Mouse (Mus musculus) limb, embryonic 14.5 days (tissue): ENCODE measurements around the gene Rgs8. TPM values are rescaled to one million over a fixed set of nuclear protein-coding genes. Genes with fewer than 3 reads are reported as not detected.
A peak's percentile ranks its signal among the peaks of the same experiment; 100 is the strongest.

ENCODE experiments used
- ATAC-seq: fragments of 200-750 bp; cut with Nextera tagmentation; 2 replicates; pipeline ENCODE4 v1.8.0; 2017; ENCODE audit warnings: low read depth, moderate number of reproducible peaks, moderate TSS enrichment; ENCODE audit not compliant: low FRiP score
- DNase-seq: peaks from one replicate; pipeline ENCODE4 v3.0.0-alpha.2; 2015; ENCODE audit warnings: low spot score
- H3K27ac ChIP-seq: fragments of 300-500 bp; sonication (generic); replicated peaks from 2 replicates; pipeline ENCODE4 v1.5.1; 2014; ENCODE audit warnings: low read depth, mild to moderate bottlenecking, low read length, moderate library complexity, mixed read lengths
- H3K27me3 ChIP-seq: fragments of 300-500 bp; sonication (generic); 2 replicates; pipeline ENCODE4 v1.6.1; 2014; ENCODE audit warnings: low read length, mixed read lengths; ENCODE audit not compliant: control insufficient read depth, insufficient read depth
- H3K36me3 ChIP-seq: fragments of 300-500 bp; sonication (generic); 2 replicates; pipeline ENCODE4 v1.6.1; 2014; ENCODE audit warnings: mild to moderate bottlenecking, low read length, moderate library complexity, mixed read lengths; ENCODE audit not compliant: control insufficient read depth, insufficient read depth
- H3K4me1 ChIP-seq: fragments of 300-500 bp; sonication (generic); 2 replicates; pipeline ENCODE4 v1.6.1; 2014; ENCODE audit warnings: antibody characterized with exemption, low read length, mixed read lengths; ENCODE audit not compliant: control insufficient read depth, insufficient read depth
- H3K4me2 ChIP-seq: fragments of 300-500 bp; sonication (generic); replicated peaks from 2 replicates; pipeline ENCODE4 v1.6.1; 2014; ENCODE audit warnings: low read depth, mild to moderate bottlenecking, low read length, moderate library complexity; ENCODE audit not compliant: severe bottlenecking
- H3K4me3 ChIP-seq: fragments of 300-500 bp; sonication (generic); replicated peaks from 2 replicates; pipeline ENCODE4 v1.5.1; 2014; ENCODE audit warnings: low read length
- H3K9ac ChIP-seq: fragments of 300-500 bp; sonication (generic); 2 replicates; pipeline ENCODE4 v1.6.1; 2014; ENCODE audit warnings: mild to moderate bottlenecking, low read depth, low read length, moderate library complexity; ENCODE audit not compliant: severe bottlenecking
- H3K9me3 ChIP-seq: fragments of 300-500 bp; sonication (generic); 2 replicates; pipeline ENCODE4 v1.6.1; 2016; ENCODE audit warnings: low read length; ENCODE audit not compliant: control insufficient read depth
- POLR2A ChIP-seq: fragments of 200-500 bp; IDR thresholded peaks from 2 replicates; pipeline ENCODE4 v1.8.0; 2012; ENCODE audit warnings: inconsistent platforms, mild to moderate bottlenecking, moderate library complexity, borderline replicate concordance; ENCODE audit not compliant: insufficient read depth, insufficient read length; ENCODE audit errors: extremely low read depth
- WGBS: fragments of 180-500 bp; shearing (Covaris S2); extraction: QIAGEN DNeasy Blood & Tissue Kit; methylation state at CpG from one replicate; pipeline ENCODE4 v1.1.7; 2014; 5-methylcytosine and 5-hydroxymethylcytosine counted together
- polyA plus RNA-seq, 2 experiments: library from polyadenylated mRNA; depleted of rRNA in 1 of 2; stranded (reverse) in 1 of 2; unstranded in 1 of 2; fragments of >200 nt; fragmentation: Nextera tagmentation in 1 of 2; extraction: Ambion mirVana in 1 of 2; gene quantifications; 2 replicates each; pipeline versions ENCODE4 v1.2.1 to v1.2.3; 2012 to 2014

The Rgs8 gene
- polyA plus RNA-seq, 2 experiments, result 1.3 to 1.9 TPM

DNA sequence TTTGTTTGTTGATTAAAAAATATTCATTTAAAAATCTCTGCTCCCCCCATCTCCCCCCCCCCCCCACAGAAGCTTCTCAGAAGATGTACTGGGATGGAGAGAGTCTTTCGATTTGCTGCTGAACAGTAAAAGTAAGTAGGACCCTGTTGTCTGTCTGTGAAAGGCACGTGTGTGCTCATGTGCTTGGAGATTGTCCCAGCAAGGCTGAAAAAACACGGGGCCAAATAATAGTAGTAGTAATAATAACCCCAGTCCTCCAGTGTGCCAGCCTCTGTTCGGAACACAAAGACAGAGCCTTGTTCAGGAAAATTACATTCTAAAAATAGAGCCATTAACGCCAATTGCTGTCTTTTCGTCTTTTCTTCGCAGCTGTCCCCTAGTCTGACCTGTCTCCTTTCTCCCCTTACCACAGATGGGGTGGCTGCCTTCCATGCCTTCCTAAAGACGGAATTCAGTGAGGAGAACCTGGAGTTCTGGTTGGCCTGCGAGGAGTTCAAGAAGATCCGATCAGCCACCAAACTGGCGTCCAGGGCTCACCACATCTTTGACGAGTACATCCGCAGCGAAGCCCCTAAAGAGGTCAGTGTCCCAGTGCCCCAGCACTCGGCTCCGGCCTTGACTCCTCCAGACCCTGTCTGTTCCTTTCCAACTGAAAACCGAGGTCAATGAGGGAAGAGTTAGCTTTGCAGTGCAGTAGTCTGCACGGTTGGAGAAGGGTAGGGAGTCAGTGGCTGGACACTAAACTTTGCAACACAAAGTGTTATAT, 88.9 kb downstream of the Rgs8 start:
- Histone ChIP-seq H3K4me2 (peak overlapping the region; percentile 70), H3K27me3 (0 out of 2 replicates have a peak, but pooled peaks cover 8% of the 10 kb centered on the region), H3K4me1 (peaks cover 27% of the 10 kb centered on the region), H3K9me3 (no peaks in the 10 kb centered on the region), H3K36me3 (peaks cover 4% of the 10 kb centered on the region), H3K27ac (no peak overlapping the region), H3K4me3 (peak overlapping the region; percentile 44), H3K9ac (no peak overlapping the region)
- no peak for TF ChIP-seq POLR2A
- WGBS, result 71% methylated on average over 18 of the region's 18 CpGs
- no peak for ATAC-seq
- no peak for DNase-seq

DNA sequence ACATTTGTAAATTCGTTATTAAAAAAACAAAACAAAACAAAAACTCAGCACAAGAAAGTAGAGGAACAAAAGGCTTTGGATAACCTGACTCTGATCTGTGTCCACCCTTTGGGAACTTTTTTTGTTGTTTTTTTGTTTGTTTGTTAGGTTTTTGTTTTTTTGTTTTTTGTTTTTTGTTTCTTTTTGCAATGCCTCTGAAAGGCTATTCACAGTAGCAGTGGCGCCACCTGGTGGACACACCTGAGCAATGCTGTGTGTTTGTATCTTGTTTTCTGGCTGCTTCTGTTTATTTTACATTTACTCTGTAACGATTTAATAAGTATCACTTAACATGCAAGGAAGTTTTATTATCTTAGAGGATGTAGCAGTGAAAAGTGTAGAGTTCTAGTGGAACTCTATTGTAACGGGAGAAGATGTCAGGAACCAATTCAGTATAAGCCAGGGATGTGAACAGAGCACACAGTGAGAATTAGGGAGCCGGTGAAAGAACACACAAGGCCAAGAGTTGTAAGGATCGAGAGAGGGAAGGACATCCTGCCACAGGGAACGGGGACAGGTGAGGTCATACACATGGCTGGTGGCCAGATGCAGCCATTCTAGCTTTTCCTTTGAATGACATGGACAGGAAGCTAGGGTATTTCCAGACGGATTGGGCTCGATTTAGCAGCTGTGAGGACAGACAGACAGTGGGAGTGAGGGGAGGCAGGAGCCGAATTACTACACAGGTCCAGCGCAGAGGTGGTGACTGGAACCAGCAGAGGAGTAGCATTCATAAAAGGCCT, 89.7 kb downstream of the Rgs8 start:
- no peaks in the 10 kb centered on the region for H3K9me3 ChIP-seq
- peaks cover 4% of the 10 kb centered on the region for H3K36me3 ChIP-seq
- H3K9ac ChIP-seq, result no peak overlapping the region
- 0 out of 2 replicates have a peak, but pooled peaks cover 8% of the 10 kb centered on the region for H3K27me3 ChIP-seq
- no peak overlapping the region for H3K27ac ChIP-seq
- H3K4me3 ChIP-seq, result 0 out of 2 replicates have a peak overlapping the region, but pooled peaks have one; percentile 10
- no peak for TF ChIP-seq POLR2A
- DNase-seq (peak; percentile 82), ATAC-seq (no peak)
- peaks cover 20% of the 10 kb centered on the region for H3K4me1 ChIP-seq
- 0 out of 2 replicates have a peak overlapping the region, but pooled peaks have one; percentile 70 for H3K4me2 ChIP-seq
- 52% methylated on average over 11 of the region's 11 CpGs for WGBS

DNA sequence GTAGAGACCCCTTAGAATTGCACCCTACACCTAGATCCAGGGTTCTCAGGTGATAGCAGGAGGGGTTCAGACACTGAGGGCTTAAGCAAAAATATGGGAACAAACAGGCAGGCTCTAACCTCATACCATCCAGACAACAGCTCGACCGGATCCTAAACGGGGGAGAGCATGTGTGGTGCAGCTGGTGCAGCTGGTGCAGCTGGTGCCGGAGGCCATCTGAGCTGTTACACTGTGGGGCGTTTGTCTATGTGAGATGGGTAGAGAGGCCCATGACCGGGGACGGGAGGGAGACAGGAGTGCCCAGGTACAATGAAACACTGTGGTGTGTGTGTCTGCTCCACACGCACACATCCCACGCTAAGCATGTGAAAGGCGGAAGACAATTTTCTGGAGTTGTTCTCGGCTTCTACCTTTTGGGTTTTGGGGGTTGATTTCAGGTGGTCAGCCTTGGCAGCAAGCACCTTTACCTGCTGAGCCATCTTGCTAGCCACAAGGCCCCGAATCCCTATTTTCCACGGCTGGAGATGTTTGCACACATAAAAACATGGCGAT, 93.4 kb downstream of the Rgs8 start:
- Histone ChIP-seq H3K27me3 (no peaks in the 10 kb centered on the region), H3K27ac (no peak overlapping the region), H3K4me3 (no peak overlapping the region), H3K9ac (no peak overlapping the region), H3K36me3 (peaks cover 4% of the 10 kb centered on the region), H3K4me2 (no peak overlapping the region), H3K4me1 (peaks cover 8% of the 10 kb centered on the region), H3K9me3 (no peaks in the 10 kb centered on the region)
- no peak for TF ChIP-seq POLR2A
- DNase-seq (no peak), ATAC-seq (peak; percentile 16; the same call in 1 of the 2 replicates)
- WGBS, result 72% methylated on average over 14 of the region's 14 CpGs

DNA sequence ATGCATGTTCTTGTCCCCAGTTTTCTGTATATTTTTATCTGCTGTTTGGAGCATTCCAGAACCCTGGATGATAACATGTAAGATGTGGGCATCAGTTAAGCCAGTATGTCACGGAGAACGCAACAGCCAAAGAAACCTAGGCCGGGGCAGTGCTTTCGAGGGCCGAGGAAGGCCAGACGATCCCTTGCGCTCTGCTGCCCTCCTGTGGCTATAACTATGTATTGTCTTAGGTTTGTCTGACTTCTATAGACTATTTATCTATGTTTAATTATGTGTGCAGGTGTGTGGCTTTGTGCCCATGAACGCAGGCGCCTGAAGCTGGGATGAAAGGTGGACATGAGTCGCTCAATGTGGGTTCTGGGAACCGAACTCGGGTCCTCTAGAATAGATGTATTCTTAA, 93.9 kb downstream of the Rgs8 start:
- TF ChIP-seq POLR2A, result no peak
- peak; percentile 86 for DNase-seq

DNA sequence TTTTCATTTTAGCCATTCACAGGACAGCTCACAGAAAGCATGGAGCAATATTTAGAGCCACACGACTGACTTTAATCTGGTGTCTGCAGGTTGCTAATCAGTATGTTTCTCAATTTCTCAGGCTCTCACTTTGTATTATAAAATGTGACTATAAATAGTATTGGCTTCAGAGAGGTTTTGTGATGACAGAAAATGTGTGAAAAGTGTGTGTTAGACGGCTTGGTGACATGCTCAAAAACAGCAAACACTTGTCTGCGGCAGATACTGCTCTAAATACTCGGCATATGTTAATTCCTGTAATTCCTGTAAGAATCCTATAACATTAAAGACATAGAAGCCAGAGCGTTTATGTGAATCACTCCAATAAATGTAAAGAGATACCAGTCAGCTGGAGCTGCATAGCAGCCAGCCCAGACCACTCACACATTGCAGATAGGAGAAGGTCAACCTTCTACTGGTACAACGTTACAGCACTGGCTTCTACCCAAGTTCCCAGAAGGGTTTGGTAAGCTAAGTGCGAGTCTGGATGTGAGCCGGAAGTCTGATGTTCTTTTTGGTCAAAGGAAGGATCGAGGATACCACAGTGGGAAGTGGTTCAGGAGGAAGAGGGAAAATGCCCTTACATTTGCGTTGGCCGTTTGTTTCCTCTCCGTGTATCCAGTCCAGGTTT, 95.2 kb downstream of the Rgs8 start:
- Histone ChIP-seq H3K27me3 (no peaks in the 10 kb centered on the region), H3K4me2 (no peak overlapping the region), H3K9me3 (no peaks in the 10 kb centered on the region), H3K9ac (no peak overlapping the region), H3K4me1 (peaks cover 8% of the 10 kb centered on the region), H3K4me3 (no peak overlapping the region), H3K36me3 (peaks cover 4% of the 10 kb centered on the region), H3K27ac (no peak overlapping the region)
- no peak for TF ChIP-seq POLR2A
- ATAC-seq (no peak), DNase-seq (no peak)
- WGBS, result 69% methylated on average over 12 of the region's 12 CpGs

More for the DNA sequence above, 93.9 kb downstream of the Rgs8 start:
- H3K27ac ChIP-seq, result no peak overlapping the region
- peaks cover 4% of the 10 kb centered on the region for H3K36me3 ChIP-seq
- H3K4me1 ChIP-seq, result peaks cover 8% of the 10 kb centered on the region
- H3K4me2 ChIP-seq, result no peak overlapping the region
- no peak overlapping the region for H3K4me3 ChIP-seq
- peak; percentile 27; the same call in 1 of the 2 replicates for ATAC-seq
- no peaks in the 10 kb centered on the region for H3K9me3 ChIP-seq
- H3K9ac ChIP-seq, result no peak overlapping the region
- H3K27me3 ChIP-seq, result no peaks in the 10 kb centered on the region
- 5% methylated on average over 12 of the region's 12 CpGs for WGBS
